Mouse (Mus musculus) testis, postnatal 14 days (tissue): ENCODE measurements at regions not wholly inside any gene's neighbourhood (a gene's known extent, or its start where the extent isn't known, plus 50 kb on each side); places are given as distances from the start of the nearest gene placed in this dataset.

Source experiments
- DNase-seq: peaks from one replicate; pipeline ENCODE4 v3.0.0; 2021; ENCODE audit warnings: low spot score

DNA sequence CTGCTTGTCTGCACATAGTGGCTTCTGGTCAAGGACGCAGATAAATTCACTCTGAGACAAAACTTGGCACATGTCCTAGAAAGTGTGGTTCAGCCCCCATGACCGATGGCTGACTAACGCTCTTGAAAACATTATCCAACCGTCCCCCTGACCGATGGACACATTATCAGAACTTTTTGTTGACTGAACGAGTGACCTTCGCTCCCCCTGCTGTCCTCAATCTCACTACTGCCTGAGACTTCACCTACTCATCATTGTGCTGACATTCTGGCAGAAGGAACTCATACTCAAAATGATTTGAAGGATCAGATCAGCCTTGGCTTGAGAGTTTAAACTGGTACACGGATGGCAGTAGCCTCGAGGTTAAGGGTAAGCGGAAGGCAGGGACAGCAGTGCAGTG lies 61.3 kb upstream of the Zfp804a start:
- DNase-seq: peak; percentile 10
